Mouse (Mus musculus) intestine, postnatal 0 days (tissue): Measurements from ENCODE around the gene Klhl29. TPM values are rescaled to one million over a fixed set of nuclear protein-coding genes. Genes with fewer than 3 reads are reported as not detected.

Source experiments
- ATAC-seq: fragments of 200-750 bp; cut with Nextera tagmentation; 2 replicates; pipeline ENCODE4 v1.8.0; 2017; ENCODE audit warnings: mild to moderate bottlenecking, moderate TSS enrichment, moderate library complexity
- H3K27ac ChIP-seq: fragments of 300-500 bp; sonication (generic); 2 replicates; pipeline ENCODE4 v1.5.1; 2014; ENCODE audit warnings: mild to moderate bottlenecking, low read depth, low read length, moderate library complexity
- H3K27me3 ChIP-seq: fragments of 300-500 bp; sonication (generic); replicated peaks from 2 replicates; pipeline ENCODE4 v1.6.1; 2014; ENCODE audit warnings: low read length, mixed read lengths; ENCODE audit not compliant: control insufficient read depth, insufficient read depth
- H3K36me3 ChIP-seq: fragments of 300-500 bp; sonication (generic); 2 replicates; pipeline ENCODE4 v1.6.1; 2014; ENCODE audit warnings: mild to moderate bottlenecking, moderate library complexity; ENCODE audit not compliant: control insufficient read depth, insufficient read depth
- H3K4me1 ChIP-seq: fragments of 300-500 bp; sonication (generic); replicated peaks from 2 replicates; pipeline ENCODE4 v1.6.1; 2014; ENCODE audit warnings: antibody characterized with exemption, low read length, mixed read lengths; ENCODE audit not compliant: control insufficient read depth, insufficient read depth
- H3K4me2 ChIP-seq: fragments of 300-500 bp; sonication (generic); replicated peaks from 2 replicates; pipeline ENCODE4 v1.6.1; 2014; ENCODE audit warnings: low read depth, mild to moderate bottlenecking, moderate library complexity
- H3K4me3 ChIP-seq: fragments of 300-500 bp; sonication (generic); 2 replicates; pipeline ENCODE4 v1.5.1; 2014; ENCODE audit warnings: low read depth, low read length
- H3K9ac ChIP-seq: fragments of 300-500 bp; sonication (generic); 2 replicates; pipeline ENCODE4 v1.6.1; 2014; ENCODE audit warnings: mild to moderate bottlenecking, low read depth, low read length
- H3K9me3 ChIP-seq: fragments of 300-500 bp; sonication (generic); 2 replicates; pipeline ENCODE4 v1.6.1; 2016; ENCODE audit warnings: mixed run types; ENCODE audit not compliant: control insufficient read depth
- CTCF ChIP-seq: sonication (generic); IDR thresholded peaks from 2 replicates; pipeline ENCODE4 v1.5.1; 2016; ENCODE audit warnings: low read depth, mild to moderate bottlenecking, control low read depth, antibody characterized with exemption, moderate library complexity
- WGBS: fragments of 180-500 bp; shearing (Covaris S2); extraction: QIAGEN DNeasy Blood & Tissue Kit; methylation state at CpG from one replicate; pipeline ENCODE4 v1.1.7; 2014; 5-methylcytosine and 5-hydroxymethylcytosine counted together
- polyA plus RNA-seq: library from polyadenylated mRNA; unstranded; fragments of >200 nt; fragmentation: Nextera tagmentation; extraction: Ambion mirVana; gene quantifications from 2 replicates; pipeline ENCODE4 v1.2.1, GENCODE M21; 2015

Gene Klhl29
- polyA plus RNA-seq, 1 experiment from 2014 or later: 0.34 TPM

GRCm38 (mm10) chr12:5247505-5247904 is 128.0 kb downstream of the Klhl29 start:
- Histone ChIP-seq H3K4me3 (no peak overlapping the region), H3K27ac (no peak overlapping the region), H3K9ac (no peak overlapping the region), H3K4me2 (no peak overlapping the region), H3K27me3 (no peaks in the 10 kb centered on the region), H3K4me1 (no peaks in the 10 kb centered on the region), H3K9me3 (no peaks in the 10 kb centered on the region), H3K36me3 (no peaks in the 10 kb centered on the region)
- 20% methylated on average over 6 of the region's 6 CpGs for WGBS
- peak; percentile 50 for TF ChIP-seq CTCF
- ATAC-seq: no peak

DNA sequence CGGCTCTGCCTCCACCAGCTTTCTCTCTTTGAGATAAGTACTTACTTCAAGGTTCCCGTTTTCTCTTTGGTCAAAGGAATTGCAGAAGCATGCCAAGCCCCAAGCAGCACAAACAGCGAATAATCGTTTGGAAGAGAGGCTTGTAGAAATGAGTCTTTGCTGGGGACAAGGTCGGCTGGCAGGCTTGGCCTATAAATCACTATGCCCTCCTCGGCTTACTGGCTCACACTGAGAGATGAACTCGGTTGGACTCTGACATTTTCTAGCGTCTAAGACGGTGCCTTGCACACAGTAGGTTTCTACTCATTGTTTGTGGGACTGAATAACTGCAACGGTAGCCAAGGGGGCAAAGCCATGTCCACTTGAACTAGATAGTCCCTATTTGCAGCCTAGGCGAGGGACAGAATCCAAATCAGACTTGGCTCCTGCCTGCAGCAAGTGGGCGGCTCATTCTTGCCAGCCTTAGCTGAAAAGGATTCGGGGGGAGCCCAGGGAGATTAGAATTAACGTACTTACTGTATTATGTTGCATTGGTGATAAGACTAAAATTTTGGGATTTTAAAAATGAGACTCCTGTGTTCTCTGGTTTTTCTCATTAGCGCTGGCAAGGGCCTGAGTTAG is 128.7 kb downstream of the Klhl29 start:
- H3K4me2 ChIP-seq: no peak overlapping the region
- WGBS: 66% methylated on average over 15 of the region's 15 CpGs
- no peak overlapping the region for H3K4me3 ChIP-seq
- no peak overlapping the region for H3K27ac ChIP-seq
- no peaks in the 10 kb centered on the region for H3K9me3 ChIP-seq
- H3K27me3 ChIP-seq: no peaks in the 10 kb centered on the region
- no peak overlapping the region for H3K9ac ChIP-seq
- no peaks in the 10 kb centered on the region for H3K36me3 ChIP-seq
- ATAC-seq: no peak
- no peak for TF ChIP-seq CTCF
- H3K4me1 ChIP-seq: no peaks in the 10 kb centered on the region

GRCm38 (mm10) chr12:5246193-5246621 is 129.3 kb downstream of the Klhl29 start:
- no peak for ATAC-seq
- Histone ChIP-seq H3K4me3 (no peak overlapping the region), H3K36me3 (no peaks in the 10 kb centered on the region), H3K4me2 (no peak overlapping the region), H3K4me1 (no peaks in the 10 kb centered on the region), H3K9ac (no peak overlapping the region), H3K27me3 (no peaks in the 10 kb centered on the region), H3K27ac (no peak overlapping the region), H3K9me3 (no peaks in the 10 kb centered on the region)
- 77% methylated on average over 9 of the region's 9 CpGs for WGBS
- TF ChIP-seq CTCF: no peak

GRCm38 (mm10) chr12:5245207-5245597 is 130.3 kb downstream of the Klhl29 start:
- Histone ChIP-seq H3K9me3 (no peaks in the 10 kb centered on the region), H3K27ac (no peak overlapping the region), H3K4me1 (no peaks in the 10 kb centered on the region), H3K9ac (no peak overlapping the region), H3K4me3 (no peak overlapping the region), H3K36me3 (no peaks in the 10 kb centered on the region), H3K4me2 (no peak overlapping the region), H3K27me3 (no peaks in the 10 kb centered on the region)
- ATAC-seq: no peak
- TF ChIP-seq CTCF: no peak
- WGBS: 78% methylated on average over 4 of the region's 4 CpGs

- Histone ChIP-seq H3K36me3 (no peaks in the 10 kb centered on the region), H3K4me1 (no peaks in the 10 kb centered on the region), H3K4me2 (no peak overlapping the region), H3K27me3 (no peaks in the 10 kb centered on the region), H3K9me3 (no peaks in the 10 kb centered on the region), H3K9ac (no peak overlapping the region), H3K4me3 (no peak overlapping the region), H3K27ac (no peak overlapping the region)
- TF ChIP-seq CTCF: no peak
- no peak for ATAC-seq
- 84% methylated on average over 10 of the region's 10 CpGs for WGBS
Observed at GRCm38 (mm10) chr12:5244431-5245206, 130.9 kb downstream of the Klhl29 start.

- ATAC-seq: no peak
- Histone ChIP-seq H3K27ac (no peak overlapping the region), H3K9me3 (no peaks in the 10 kb centered on the region), H3K9ac (no peak overlapping the region), H3K4me1 (no peaks in the 10 kb centered on the region), H3K36me3 (no peaks in the 10 kb centered on the region), H3K27me3 (no peaks in the 10 kb centered on the region), H3K4me3 (no peak overlapping the region), H3K4me2 (no peak overlapping the region)
- TF ChIP-seq CTCF: no peak
- WGBS: 84% methylated on average over 6 of the region's 6 CpGs
Observed at GRCm38 (mm10) chr12:5243867-5244266, 131.6 kb downstream of the Klhl29 start.
